Mouse (Mus musculus) stomach, postnatal 0 days (tissue): Measurements from ENCODE around the gene Mpdu1.

ENCODE experiments used
- CTCF ChIP-seq: IDR thresholded peaks from 2 replicates; pipeline ENCODE4 v1.5.1; 2016; ENCODE audit warnings: antibody characterized with exemption, low read depth, mild to moderate bottlenecking, moderate library complexity
- EP300 ChIP-seq: optimal IDR thresholded peaks from 2 replicates; pipeline ENCODE3; 2016; ENCODE audit warnings: antibody characterized with exemption

- TF ChIP-seq CTCF (no peak), EP300 (no peak)
These were observed 48.0 kb upstream of the Mpdu1 start for GRCm38 (mm10) chr11:69710470-69710869.
